Mouse (Mus musculus) stomach, embryonic 16.5 days (tissue): ENCODE measurements around the gene Trmt10c. TPM values are rescaled to one million over a fixed set of nuclear protein-coding genes. Genes with fewer than 3 reads are reported as not detected.
A peak's percentile ranks its signal among the peaks of the same experiment; 100 is the strongest.

Experiments used
- ATAC-seq: fragments of 200-750 bp; cut with Nextera tagmentation; 2 replicates; pipeline ENCODE4 v1.8.0; 2017; ENCODE audit warnings: moderate number of reproducible peaks, moderate TSS enrichment; ENCODE audit not compliant: insufficient read depth, low FRiP score
- H3K27ac ChIP-seq: fragments of 300-500 bp; sonication (generic); 2 replicates; pipeline ENCODE4 v1.5.1; 2014; ENCODE audit warnings: low read length
- H3K27me3 ChIP-seq: fragments of 300-500 bp; sonication (generic); 2 replicates; pipeline ENCODE4 v1.6.1; 2014; ENCODE audit warnings: low read length, control low read depth, mixed read lengths; ENCODE audit not compliant: control insufficient read depth, insufficient read depth
- H3K36me3 ChIP-seq: fragments of 300-500 bp; sonication (generic); 2 replicates; pipeline ENCODE4 v1.6.1; 2014; ENCODE audit warnings: low read length; ENCODE audit not compliant: control insufficient read depth, insufficient read depth
- H3K4me1 ChIP-seq: fragments of 300-500 bp; sonication (generic); 2 replicates; pipeline ENCODE4 v1.6.1; 2014; ENCODE audit warnings: low read length, control low read depth, mixed read lengths; ENCODE audit not compliant: control insufficient read depth, insufficient read depth
- H3K4me2 ChIP-seq: fragments of 300-500 bp; sonication (generic); 2 replicates; pipeline ENCODE4 v1.6.1; 2014; ENCODE audit warnings: low read depth, low read length, mixed read lengths
- H3K4me3 ChIP-seq: fragments of 300-500 bp; sonication (generic); replicated peaks from 2 replicates; pipeline ENCODE4 v1.5.1; 2014; ENCODE audit warnings: mild to moderate bottlenecking, low read length
- H3K9ac ChIP-seq: fragments of 300-500 bp; sonication (generic); 2 replicates; pipeline ENCODE4 v1.6.1; 2014; ENCODE audit warnings: low read length
- H3K9me3 ChIP-seq: fragments of 300-500 bp; sonication (generic); replicated peaks from 2 replicates; pipeline ENCODE4 v1.6.1; 2016; ENCODE audit warnings: low read length, control low read depth; ENCODE audit not compliant: control insufficient read depth
- WGBS: fragments of 180-500 bp; shearing (Covaris S2); extraction: QIAGEN DNeasy Blood & Tissue Kit; methylation state at CpG from one replicate; pipeline ENCODE4 v1.1.7; 2014; 5-methylcytosine and 5-hydroxymethylcytosine counted together
- polyA plus RNA-seq: library from polyadenylated mRNA; unstranded; fragments of >200 nt; fragmentation: Nextera tagmentation; extraction: Ambion mirVana; gene quantifications from 2 replicates; pipeline ENCODE4 v1.2.1, GENCODE M21; 2015

Gene Trmt10c
- polyA plus RNA-seq, 1 experiment from 2014 or later: 28.5 TPM

GRCm38 (mm10) chr16:56027854-56028629 lies 9.6 kb downstream of the Trmt10c start:
- Histone ChIP-seq H3K36me3 (peaks cover 12% of the 10 kb centered on the region; the same call in 1 of the 2 replicates), H3K9ac (peak overlapping the region; percentile 98), H3K27ac (no peak overlapping the region), H3K9me3 (no peaks in the 10 kb centered on the region), H3K4me2 (peak overlapping the region; percentile 86), H3K4me1 (peaks cover 13% of the 10 kb centered on the region), H3K27me3 (no peaks in the 10 kb centered on the region), H3K4me3 (peak overlapping the region; percentile 90)
- 29% methylated on average over 12 of the region's 12 CpGs for WGBS
- no peak for ATAC-seq

- peaks cover 24% of the 10 kb centered on the region for H3K36me3 ChIP-seq
These were observed 18.0 kb downstream of the Trmt10c start for GRCm38 (mm10) chr16:56019660-56020059.

GRCm38 (mm10) chr16:56014076-56014475 lies 23.5 kb downstream of the Trmt10c start:
- no peak for ATAC-seq
- WGBS: 58% methylated on average over 7 of the region's 7 CpGs
- Histone ChIP-seq H3K4me1 (no peaks in the 10 kb centered on the region), H3K4me2 (no peak overlapping the region), H3K36me3 (peaks cover 18% of the 10 kb centered on the region), H3K27ac (no peak overlapping the region), H3K4me3 (no peak overlapping the region), H3K9ac (no peak overlapping the region), H3K9me3 (no peaks in the 10 kb centered on the region), H3K27me3 (no peaks in the 10 kb centered on the region)

More at GRCm38 (mm10) chr16:56019660-56020059, 18.0 kb downstream of the Trmt10c start:
- no peak overlapping the region for H3K4me2 ChIP-seq
- no peak overlapping the region for H3K27ac ChIP-seq
- H3K9ac ChIP-seq: no peak overlapping the region
- ATAC-seq: no peak
- no peaks in the 10 kb centered on the region for H3K4me1 ChIP-seq
- H3K27me3 ChIP-seq: no peaks in the 10 kb centered on the region
- H3K9me3 ChIP-seq: no peaks in the 10 kb centered on the region
- no peak overlapping the region for H3K4me3 ChIP-seq
- WGBS: 95% methylated on average over 7 of the region's 7 CpGs

- Histone ChIP-seq H3K27me3 (no peaks in the 10 kb centered on the region), H3K4me3 (no peak overlapping the region), H3K9me3 (no peaks in the 10 kb centered on the region), H3K9ac (no peak overlapping the region), H3K27ac (no peak overlapping the region), H3K4me1 (no peaks in the 10 kb centered on the region), H3K4me2 (no peak overlapping the region), H3K36me3 (peaks cover 9% of the 10 kb centered on the region)
- 88% methylated on average over 10 of the region's 10 CpGs for WGBS
- ATAC-seq: 0 out of 2 replicates have a peak, but pooled peaks have one; percentile 7
These were observed 24.6 kb downstream of the Trmt10c start for GRCm38 (mm10) chr16:56012789-56013743.

- ATAC-seq: no peak
- no peaks in the 10 kb centered on the region for H3K27me3 ChIP-seq
- H3K4me2 ChIP-seq: no peak overlapping the region
- H3K27ac ChIP-seq: no peak overlapping the region
- H3K4me3 ChIP-seq: no peak overlapping the region
- H3K9ac ChIP-seq: no peak overlapping the region
- H3K4me1 ChIP-seq: no peaks in the 10 kb centered on the region
- no peaks in the 10 kb centered on the region for H3K9me3 ChIP-seq
- WGBS: 74% methylated on average over 1 of the region's 1 CpGs
- peaks cover 3% of the 10 kb centered on the region; the same call in 1 of the 2 replicates for H3K36me3 ChIP-seq
These were observed 28.8 kb downstream of the Trmt10c start for GRCm38 (mm10) chr16:56008862-56009261.

GRCm38 (mm10) chr16:56006798-56007197 lies 30.8 kb downstream of the Trmt10c start:
- no peak for ATAC-seq
- 95% methylated on average over 11 of the region's 11 CpGs for WGBS

GRCm38 (mm10) chr16:55994235-55994634 lies 43.4 kb downstream of the Trmt10c start:
- no peak overlapping the region for H3K9ac ChIP-seq
- H3K4me3 ChIP-seq: no peak overlapping the region
- H3K9me3 ChIP-seq: no peaks in the 10 kb centered on the region
- no peaks in the 10 kb centered on the region for H3K4me1 ChIP-seq
- no peak overlapping the region for H3K27ac ChIP-seq
- WGBS: 85% methylated on average over 2 of the region's 2 CpGs
- no peaks in the 10 kb centered on the region; the same call in 1 of the 2 replicates for H3K36me3 ChIP-seq
- H3K4me2 ChIP-seq: no peak overlapping the region
- H3K27me3 ChIP-seq: no peaks in the 10 kb centered on the region
- ATAC-seq: no peak

More at GRCm38 (mm10) chr16:56006798-56007197, 30.8 kb downstream of the Trmt10c start:
- Histone ChIP-seq H3K4me2 (no peak overlapping the region), H3K9me3 (no peaks in the 10 kb centered on the region), H3K4me1 (no peaks in the 10 kb centered on the region), H3K4me3 (no peak overlapping the region), H3K27ac (no peak overlapping the region), H3K27me3 (no peaks in the 10 kb centered on the region), H3K36me3 (peaks cover 9% of the 10 kb centered on the region), H3K9ac (no peak overlapping the region)

- Histone ChIP-seq H3K9me3 (no peaks in the 10 kb centered on the region), H3K27ac (no peak overlapping the region), H3K4me2 (no peak overlapping the region), H3K36me3 (peaks cover 5% of the 10 kb centered on the region; the same call in 1 of the 2 replicates), H3K4me1 (no peaks in the 10 kb centered on the region), H3K27me3 (no peaks in the 10 kb centered on the region), H3K4me3 (no peak overlapping the region), H3K9ac (no peak overlapping the region)
- WGBS: 86% methylated on average over 4 of the region's 4 CpGs
- no peak for ATAC-seq
These were observed 47.3 kb downstream of the Trmt10c start for GRCm38 (mm10) chr16:55990311-55990710.

GRCm38 (mm10) chr16:55986001-55986400 lies 51.6 kb downstream of the Trmt10c start:
- H3K4me1 ChIP-seq: no peaks in the 10 kb centered on the region
- no peak overlapping the region for H3K9ac ChIP-seq
- no peak overlapping the region for H3K4me2 ChIP-seq
- no peak overlapping the region for H3K4me3 ChIP-seq
- whole genome bisulfite sequencing: 96% methylated on average over 3 of the region's 3 CpGs
- H3K36me3 ChIP-seq: peaks cover 5% of the 10 kb centered on the region; the same call in 1 of the 2 replicates
- no peak overlapping the region for H3K27ac ChIP-seq
- no peak for ATAC-seq
- H3K27me3 ChIP-seq: no peaks in the 10 kb centered on the region
- H3K9me3 ChIP-seq: no peaks in the 10 kb centered on the region
